Mouse (Mus musculus): ENCODE data around the gene Mmp21.

DNA sequence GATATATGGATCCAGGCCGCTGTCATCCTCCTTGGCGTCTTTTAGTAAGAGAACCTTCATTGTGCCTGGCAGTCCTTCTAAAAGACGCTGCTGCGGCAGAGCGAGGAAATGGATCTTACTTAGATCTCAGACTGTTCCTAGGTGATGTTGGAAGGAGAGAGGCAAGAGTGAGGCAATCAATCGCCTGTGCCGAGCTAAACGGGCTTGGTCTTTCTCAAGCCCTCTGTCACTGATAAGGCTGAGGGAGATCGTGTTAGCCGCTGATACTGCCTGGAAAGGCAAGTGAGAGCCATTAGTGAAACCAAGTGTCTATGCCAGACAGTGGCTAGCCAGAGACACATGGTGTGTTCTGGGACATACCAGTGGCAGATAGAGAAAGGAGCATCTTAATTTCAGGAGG lies 22.5 kb upstream of the Mmp21 start:
- TF ChIP-seq MAX (IDR thresholded peaks at IDR 0.05; ENCODE audit: low read depth) (no peak), POLR2A (IDR thresholded peaks at IDR 0.05; ENCODE audit: insufficient read length, low read depth) (no peak), SRF (IDR thresholded peaks at IDR 0.05; ENCODE audit: control insufficient read depth, insufficient read length, low read depth) (no peak), TCF12 (IDR thresholded peaks at IDR 0.05; ENCODE audit: insufficient read depth, poor library complexity, severe bottlenecking) (no peak), TCF3 (IDR thresholded peaks at IDR 0.05; ENCODE audit: insufficient read length, low read depth) (no peak)
